Comparison of ENCODE assay signal across 11 mouse cellular contexts in the genomic region with DNA sequence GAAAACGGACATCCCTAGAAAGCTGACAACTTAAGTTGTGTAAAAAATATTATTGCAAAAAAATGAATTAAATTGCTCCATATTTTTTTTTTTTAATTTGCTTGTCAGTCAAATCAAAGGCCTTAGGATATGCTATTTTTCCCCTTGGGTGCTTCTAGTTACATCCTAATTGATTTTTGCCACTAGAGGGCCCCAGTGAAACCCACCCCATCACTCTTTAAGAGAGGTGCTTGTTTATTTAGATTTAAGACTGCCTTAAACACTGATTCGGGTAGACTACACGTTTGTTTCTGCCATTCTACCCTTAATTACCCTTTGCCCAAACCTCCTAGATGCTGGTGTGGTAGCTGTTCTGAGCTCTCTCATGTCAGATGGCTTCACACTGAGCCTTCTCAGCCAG.
DNase-seq lines count a peak whose midpoint lies in the region; ATAC-seq and TF ChIP-seq lines count a peak whose summit lies in the region.
"Had no signal": no experiment of that assay in that cellular context is flagged by ENCODE, and none has a peak within 500 bp of the region (broad histone marks: within the 10 kb centered on the region; RNA-seq: fewer than 3 reads in every experiment).

No protein-coding gene starts in this region.

- no peak for TF ChIP-seq EP300 in stomach, postnatal 0 days (optimal IDR thresholded peaks at IDR 0.05)

- no peaks in the 10 kb centered on the region for H3K27me3 ChIP-seq in kidney, adult 2 months (replicated peaks; ENCODE audit: control insufficient read depth, insufficient read depth, low read length)
- H3K27me3 ChIP-seq in kidney, embryonic 15.5 days = no peaks in the 10 kb centered on the region
- no peaks in the 10 kb centered on the region for H3K27me3 ChIP-seq in midbrain, postnatal 0 days (ENCODE audit: insufficient read depth, low read length)
- no peaks in the 10 kb centered on the region for H3K27me3 ChIP-seq in midbrain, embryonic 13.5 days
- no peaks in the 10 kb centered on the region for H3K27me3 ChIP-seq in stomach, postnatal 0 days (ENCODE audit: control insufficient read depth, insufficient read depth, low read length)

- H3K36me3 ChIP-seq in kidney, adult 2 months (ENCODE audit: control insufficient read depth, insufficient read depth, low read length) = no peaks in the 10 kb centered on the region
- H3K36me3 ChIP-seq in kidney, embryonic 15.5 days = no peaks in the 10 kb centered on the region
- H3K36me3 ChIP-seq in midbrain, postnatal 0 days (ENCODE audit: insufficient read depth, low read length) = no peaks in the 10 kb centered on the region
- H3K36me3 ChIP-seq in midbrain, embryonic 13.5 days = no peaks in the 10 kb centered on the region
- no peaks in the 10 kb centered on the region for H3K36me3 ChIP-seq in stomach, postnatal 0 days (ENCODE audit: control insufficient read depth, insufficient read depth, low read length)
- H3K36me3 ChIP-seq: limb, embryonic 10.5 days had no signal

- H3K4me1 ChIP-seq in kidney, adult 2 months (ENCODE audit: control insufficient read depth, insufficient read depth, low read length) = no peaks in the 10 kb centered on the region
- no peaks in the 10 kb centered on the region for H3K4me1 ChIP-seq in kidney, embryonic 15.5 days
- no peaks in the 10 kb centered on the region for H3K4me1 ChIP-seq in midbrain, postnatal 0 days (ENCODE audit: insufficient read depth, low read length)
- no peaks in the 10 kb centered on the region for H3K4me1 ChIP-seq in midbrain, embryonic 13.5 days (replicated peaks)
- no peaks in the 10 kb centered on the region for H3K4me1 ChIP-seq in stomach, postnatal 0 days (replicated peaks; ENCODE audit: control insufficient read depth, insufficient read depth)
- H3K4me1 ChIP-seq: limb, embryonic 10.5 days had no signal

- H3K9ac ChIP-seq in kidney, embryonic 15.5 days = no peak overlapping the region
- H3K9ac ChIP-seq in midbrain, postnatal 0 days (replicated peaks; ENCODE audit: low read length, poor library complexity, severe bottlenecking) = no peak overlapping the region
- no peak overlapping the region for H3K9ac ChIP-seq in midbrain, embryonic 13.5 days (replicated peaks)
- H3K9ac ChIP-seq in stomach, postnatal 0 days (ENCODE audit: low read length) = no peak overlapping the region

- no peak for ATAC-seq in kidney, embryonic 15.5 days (replicated peaks; ENCODE audit: low FRiP score)
- no peak for ATAC-seq in midbrain, postnatal 0 days (ENCODE audit: low FRiP score)
- no peak for ATAC-seq in midbrain, embryonic 13.5 days
- no peak for ATAC-seq in stomach, postnatal 0 days (ENCODE audit: low FRiP score, low TSS enrichment)

- no peak overlapping the region for H3K4me3 ChIP-seq in kidney, adult 2 months (ENCODE audit: insufficient read depth, low read depth, low read length)
- no peak overlapping the region for H3K4me3 ChIP-seq in kidney, embryonic 15.5 days (replicated peaks)
- no peak overlapping the region for H3K4me3 ChIP-seq in midbrain, postnatal 0 days (ENCODE audit: low read depth, low read length)
- H3K4me3 ChIP-seq in midbrain, embryonic 13.5 days (replicated peaks) = no peak overlapping the region
- H3K4me3 ChIP-seq in stomach, postnatal 0 days (ENCODE audit: low read depth, low read length) = no peak overlapping the region
- H3K4me3 ChIP-seq: limb, embryonic 10.5 days had no signal

- no peak overlapping the region for H3K27ac ChIP-seq in kidney, adult 2 months (ENCODE audit: insufficient read depth, low read depth, low read length)
- H3K27ac ChIP-seq in kidney, embryonic 15.5 days = no peak overlapping the region
- H3K27ac ChIP-seq in midbrain, postnatal 0 days (ENCODE audit: low read depth, low read length) = no peak overlapping the region
- no peak overlapping the region for H3K27ac ChIP-seq in midbrain, embryonic 13.5 days
- no peak overlapping the region for H3K27ac ChIP-seq in stomach, postnatal 0 days (replicated peaks)
- H3K27ac ChIP-seq: limb, embryonic 10.5 days had no signal

- peak; percentile 6 to 11 for DNase-seq in cerebellum, postnatal 14 days
- no peak for DNase-seq in cerebellum, adult 11-12 months
- peak; percentile 4 for DNase-seq in kidney, adult 2 months
- DNase-seq in midbrain, postnatal 0 days (ENCODE audit: low spot score) = no peak
- DNase-seq in stomach, postnatal 0 days (ENCODE audit: low spot score) = no peak
- DNase-seq in right cerebral cortex, postnatal 4 days = no peak
- DNase-seq: cerebellum, adult 11 months; right cerebral cortex, adult 18-20 months had no signal

- no peaks in the 10 kb centered on the region for H3K9me3 ChIP-seq in kidney, embryonic 15.5 days (replicated peaks)
- H3K9me3 ChIP-seq in midbrain, postnatal 0 days (ENCODE audit: low read length) = no peaks in the 10 kb centered on the region
- no peaks in the 10 kb centered on the region for H3K9me3 ChIP-seq in midbrain, embryonic 13.5 days
- no peaks in the 10 kb centered on the region for H3K9me3 ChIP-seq in stomach, postnatal 0 days (ENCODE audit: control insufficient read depth, low read length)
- H3K9me3 ChIP-seq: limb, embryonic 10.5 days had no signal

- no peak overlapping the region for H3K4me2 ChIP-seq in kidney, embryonic 15.5 days
- H3K4me2 ChIP-seq in midbrain, postnatal 0 days (ENCODE audit: low read depth, low read length, poor library complexity, severe bottlenecking) = no peak overlapping the region
- H3K4me2 ChIP-seq in midbrain, embryonic 13.5 days (replicated peaks) = no peak overlapping the region
- H3K4me2 ChIP-seq in stomach, postnatal 0 days (replicated peaks; ENCODE audit: low read depth) = no peak overlapping the region

- 32% methylated on average over 3 of the region's 3 CpGs for WGBS in kidney, adult 2 months
- WGBS in kidney, embryonic 15.5 days = 41% methylated on average over 3 of the region's 3 CpGs
- 54% methylated on average over 3 of the region's 3 CpGs for WGBS in midbrain, postnatal 0 days
- WGBS in midbrain, embryonic 13.5 days = 46% methylated on average over 3 of the region's 3 CpGs
- WGBS in stomach, postnatal 0 days = 29% methylated on average over 3 of the region's 3 CpGs

- no peak for TF ChIP-seq POLR2A in kidney, adult 2 months (IDR thresholded peaks at IDR 0.05; ENCODE audit: low read depth, low read length)

- no peak for TF ChIP-seq CTCF in kidney, adult 2 months (conservative IDR thresholded peaks at IDR 0.05; ENCODE audit: insufficient read depth, insufficient read length, low read depth, low read length)
- peak; percentile 49 for TF ChIP-seq CTCF in midbrain, postnatal 0 days (IDR thresholded peaks at IDR 0.05)
- peak; percentile 55 for TF ChIP-seq CTCF in stomach, postnatal 0 days (IDR thresholded peaks at IDR 0.05; ENCODE audit: low read depth)

Comparison
In these comparisons a context has a peak if more than half of its experiments do, and no peak if none do; other contexts are left out.
1. DNase-seq: peak in cerebellum, postnatal 14 days (2 of 2) and kidney, adult 2 months (single experiment); none in cerebellum, adult 11-12 months (single experiment), midbrain, postnatal 0 days (single experiment), stomach, postnatal 0 days (single experiment) and right cerebral cortex, postnatal 4 days (single experiment).